Mouse (Mus musculus): ENCODE data around the gene Phf3.

Gene Phf3

GRCm38 (mm10) chr1:30819414-30819813, 54.3 kb downstream of the Phf3 start:
- no peak for DNase-seq (ENCODE audit: low spot score)

- DNase-seq (ENCODE audit: low spot score) = no peak
These were observed 58.1 kb downstream of the Phf3 start for GRCm38 (mm10) chr1:30815609-30816008.

- DNase-seq (ENCODE audit: low spot score) = no peak
These were observed 58.7 kb downstream of the Phf3 start for GRCm38 (mm10) chr1:30814987-30815386.

GRCm38 (mm10) chr1:30808101-30808699, 65.5 kb downstream of the Phf3 start:
- DNase-seq (ENCODE audit: low spot score) = no peak

- DNase-seq (ENCODE audit: low spot score) = no peak
These were observed 67.9 kb downstream of the Phf3 start for GRCm38 (mm10) chr1:30805688-30806285.

GRCm38 (mm10) chr1:30804919-30805318, 68.8 kb downstream of the Phf3 start:
- no peak for DNase-seq (ENCODE audit: low spot score)

- no peak for DNase-seq (ENCODE audit: low spot score)
These were observed 71.8 kb downstream of the Phf3 start for GRCm38 (mm10) chr1:30801911-30802310.

- DNase-seq (ENCODE audit: low spot score) = no peak
These were observed 74.4 kb downstream of the Phf3 start for GRCm38 (mm10) chr1:30799277-30799834.

GRCm38 (mm10) chr1:30794606-30795005, 79.1 kb downstream of the Phf3 start:
- no peak for DNase-seq (ENCODE audit: low spot score)

GRCm38 (mm10) chr1:30793357-30793883, 80.3 kb downstream of the Phf3 start:
- no peak for DNase-seq (ENCODE audit: low spot score)

GRCm38 (mm10) chr1:30792935-30793334, 80.8 kb downstream of the Phf3 start:
- DNase-seq (ENCODE audit: low spot score) = no peak

GRCm38 (mm10) chr1:30790220-30790619, 83.5 kb downstream of the Phf3 start:
- DNase-seq (ENCODE audit: low spot score) = no peak

GRCm38 (mm10) chr1:30789689-30790088, 84.0 kb downstream of the Phf3 start:
- DNase-seq (ENCODE audit: low spot score) = no peak

GRCm38 (mm10) chr1:30789001-30789400, 84.7 kb downstream of the Phf3 start:
- no peak for DNase-seq (ENCODE audit: low spot score)

GRCm38 (mm10) chr1:30786583-30786982, 87.1 kb downstream of the Phf3 start:
- no peak for DNase-seq (ENCODE audit: low spot score)

GRCm38 (mm10) chr1:30783741-30784140, 90.0 kb downstream of the Phf3 start:
- DNase-seq (ENCODE audit: low spot score) = no peak

- peak; percentile 31 for DNase-seq (ENCODE audit: low spot score)
These were observed 93.4 kb downstream of the Phf3 start for GRCm38 (mm10) chr1:30780293-30780692.

- no peak for DNase-seq (ENCODE audit: low spot score)
These were observed 94.2 kb downstream of the Phf3 start for GRCm38 (mm10) chr1:30779562-30779961.

- peak; percentile 69 for DNase-seq (ENCODE audit: low spot score)
These were observed 95.2 kb downstream of the Phf3 start for GRCm38 (mm10) chr1:30778374-30779005.

GRCm38 (mm10) chr1:30776196-30776595, 97.5 kb downstream of the Phf3 start:
- DNase-seq (ENCODE audit: low spot score) = no peak

- DNase-seq (ENCODE audit: low spot score) = no peak
These were observed 100.1 kb downstream of the Phf3 start for GRCm38 (mm10) chr1:30773662-30774061.

GRCm38 (mm10) chr1:30772851-30773250, 100.9 kb downstream of the Phf3 start:
- DNase-seq (ENCODE audit: low spot score) = no peak

- no peak for DNase-seq (ENCODE audit: low spot score)
These were observed 101.9 kb downstream of the Phf3 start for GRCm38 (mm10) chr1:30771772-30772171.

Measured in MN1 (cell line).